Mouse (Mus musculus) retina, postnatal 1 day (tissue): ENCODE measurements around the gene Arl14.

ENCODE experiments used
- DNase-seq: peaks from one replicate; pipeline ENCODE4 v3.0.0-alpha.2; 2012

Gene Arl14

GRCm38 (mm10) chr3:69221806-69222501 is at the start of gene Arl14:
TSS of gene Arl14 (plus strand) at chr3:69222419.
- DNase-seq, result no peak

GRCm38 (mm10) chr3:69175229-69175628 is 47.0 kb upstream of the Arl14 start:
- peak; percentile 92 for DNase-seq

GRCm38 (mm10) chr3:69177168-69177797 is 44.9 kb upstream of the Arl14 start:
- DNase-seq, result peak; percentile 32

- DNase-seq, result peak; percentile 70
These were observed 44.3 kb upstream of the Arl14 start for GRCm38 (mm10) chr3:69177914-69178313.

- peak; percentile 80 for DNase-seq
These were observed 43.7 kb upstream of the Arl14 start for GRCm38 (mm10) chr3:69178365-69179004.

GRCm38 (mm10) chr3:69181531-69181930 is 40.7 kb upstream of the Arl14 start:
- no peak for DNase-seq

- DNase-seq, result no peak
These were observed 40.0 kb upstream of the Arl14 start for GRCm38 (mm10) chr3:69182225-69182624.

GRCm38 (mm10) chr3:69185244-69185643 is 37.0 kb upstream of the Arl14 start:
- no peak for DNase-seq

- DNase-seq, result no peak
These were observed 36.2 kb upstream of the Arl14 start for GRCm38 (mm10) chr3:69186031-69186430.

- DNase-seq, result no peak
These were observed 35.6 kb upstream of the Arl14 start for GRCm38 (mm10) chr3:69186643-69187042.

GRCm38 (mm10) chr3:69192995-69193394 is 29.2 kb upstream of the Arl14 start:
- DNase-seq, result no peak

GRCm38 (mm10) chr3:69194496-69194895 is 27.7 kb upstream of the Arl14 start:
- DNase-seq, result no peak

GRCm38 (mm10) chr3:69195251-69195650 is 27.0 kb upstream of the Arl14 start:
- DNase-seq, result no peak

- no peak for DNase-seq
These were observed 24.1 kb upstream of the Arl14 start for GRCm38 (mm10) chr3:69198098-69198497.

GRCm38 (mm10) chr3:69200251-69200650 is 22.0 kb upstream of the Arl14 start:
- DNase-seq, result no peak

GRCm38 (mm10) chr3:69201206-69201605 is 21.0 kb upstream of the Arl14 start:
- no peak for DNase-seq

- DNase-seq, result no peak
These were observed 19.3 kb upstream of the Arl14 start for GRCm38 (mm10) chr3:69202876-69203275.

- peak; percentile 36 for DNase-seq
These were observed 16.8 kb upstream of the Arl14 start for GRCm38 (mm10) chr3:69205266-69206054.

- no peak for DNase-seq
These were observed 15.9 kb upstream of the Arl14 start for GRCm38 (mm10) chr3:69206193-69206893.

GRCm38 (mm10) chr3:69208441-69209309 is 13.5 kb upstream of the Arl14 start:
- DNase-seq, result peak; percentile 51

GRCm38 (mm10) chr3:69212246-69212645 is 10.0 kb upstream of the Arl14 start:
- DNase-seq, result no peak

- DNase-seq, result no peak
These were observed 8.8 kb upstream of the Arl14 start for GRCm38 (mm10) chr3:69213465-69213864.
